Mouse (Mus musculus): Measurements from ENCODE around the gene Clmp. TPM values are rescaled to one million over a fixed set of nuclear protein-coding genes. Genes with fewer than 3 reads are reported as not detected.
A peak's percentile ranks its signal among the peaks of the same experiment; 100 is the strongest.
"Not testable (repeated sequence)": the region's sequence is repeated elsewhere in the genome, so short reads cannot be mapped to it uniquely, and the experiment has no call there.

Gene Clmp
- polyA plus RNA-seq, 1 experiment from 2014 or later: 26.7 TPM

GRCm38 (mm10) chr9:40802533-40802875 is 116.7 kb downstream of the Clmp start:
- Histone ChIP-seq H3K4me1 (replicated peaks) (peaks cover 16% of the 10 kb centered on the region), H3K4me3 (replicated peaks) (peak overlapping the region; percentile 94), H3K9ac (peak overlapping the region; percentile 99; the same call in 1 of the 2 replicates), H3K4me2 (replicated peaks) (peak overlapping the region; percentile 51)
- 2% methylated on average over 8 of the region's 8 CpGs for WGBS
- H3K27me3 ChIP-seq (replicated peaks); H3K9me3 ChIP-seq; H3K36me3 ChIP-seq; H3K27ac ChIP-seq; ATAC-seq: not testable (repeated sequence)

DNA sequence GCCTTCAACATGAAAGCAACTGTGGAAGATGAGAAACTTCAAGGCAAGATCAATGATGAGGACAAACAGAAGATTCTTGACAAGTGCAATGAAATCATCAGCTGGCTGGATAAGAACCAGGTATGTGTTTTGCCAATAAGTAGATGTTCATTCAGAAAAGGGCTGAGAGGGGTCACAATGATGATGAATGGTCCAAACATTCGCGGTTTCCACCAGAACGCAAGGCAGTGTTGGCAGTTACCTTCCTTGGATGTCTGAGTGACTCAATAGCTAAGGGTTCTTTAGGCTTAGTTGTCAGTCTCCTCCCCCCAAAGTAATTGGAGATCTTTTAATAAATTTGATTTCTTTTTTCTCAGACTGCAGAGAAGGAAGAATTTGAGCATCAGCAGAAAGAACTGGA is 118.8 kb downstream of the Clmp start:
- peak overlapping the region; percentile 49 for H3K4me2 ChIP-seq (replicated peaks)
- 50% methylated on average over 3 of the region's 3 CpGs for WGBS
- not testable (repeated sequence) for H3K9ac ChIP-seq; H3K27ac ChIP-seq; H3K27me3 ChIP-seq (replicated peaks); ATAC-seq; H3K36me3 ChIP-seq; H3K4me3 ChIP-seq (replicated peaks); H3K9me3 ChIP-seq
- H3K4me1 ChIP-seq (replicated peaks): peaks cover 15% of the 10 kb centered on the region

GRCm38 (mm10) chr9:40805263-40805662 is 119.5 kb downstream of the Clmp start:
- Histone ChIP-seq H3K4me3 (replicated peaks) (no peak overlapping the region), H3K9ac (peak overlapping the region; percentile 32; the same call in 1 of the 2 replicates), H3K27me3 (replicated peaks) (no peaks in the 10 kb centered on the region), H3K4me2 (replicated peaks) (peak overlapping the region; percentile 34), H3K36me3 (peaks cover 8% of the 10 kb centered on the region), H3K4me1 (replicated peaks) (peaks cover 15% of the 10 kb centered on the region), H3K27ac (0 out of 2 replicates have a peak overlapping the region, but pooled peaks have one; percentile 19), H3K9me3 (no peaks in the 10 kb centered on the region)
- ATAC-seq: no peak
- WGBS: 22% methylated on average over 2 of the region's 2 CpGs

DNA sequence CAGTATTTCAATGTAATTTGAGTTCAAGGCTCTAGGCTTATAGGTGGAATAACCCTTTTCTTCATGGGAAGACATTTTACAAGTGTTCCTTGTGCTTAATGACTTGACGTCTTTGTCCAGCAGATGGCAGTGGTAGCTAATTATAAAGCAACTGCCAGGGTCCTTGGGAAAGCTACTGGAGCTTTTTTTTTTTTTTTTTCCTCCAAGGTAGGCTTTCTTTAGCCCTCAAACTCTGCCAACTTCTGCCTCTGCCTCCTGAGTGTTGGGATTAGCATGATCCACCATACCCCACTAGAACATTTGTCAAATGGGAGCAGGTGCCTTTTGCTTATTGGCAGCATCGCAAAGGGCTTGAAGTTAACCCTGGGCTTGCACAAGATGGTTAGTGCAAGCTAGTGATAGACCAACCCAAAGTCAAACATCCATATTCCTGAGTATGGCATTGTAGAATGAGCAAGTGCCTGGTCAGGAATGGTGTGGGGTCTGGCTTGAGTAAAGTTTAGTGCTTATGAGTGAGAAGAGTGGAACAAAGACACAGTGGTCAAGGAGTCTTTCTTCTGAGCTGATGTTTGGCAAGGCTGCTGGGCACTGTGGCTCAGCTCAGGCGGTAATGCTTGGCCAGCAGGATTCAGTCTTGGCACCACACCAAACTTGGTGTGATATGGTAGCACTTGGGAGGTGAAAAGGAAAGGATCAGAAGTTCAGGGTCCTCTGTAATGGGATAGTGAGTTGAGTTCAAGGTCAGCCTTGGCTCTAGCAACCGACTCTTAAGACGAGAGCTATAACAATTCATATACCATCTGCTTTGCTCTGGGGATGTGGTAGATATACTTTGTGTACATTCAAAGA is 120.9 kb downstream of the Clmp start:
- peaks cover 8% of the 10 kb centered on the region for H3K36me3 ChIP-seq
- WGBS: 26% methylated on average over 5 of the region's 5 CpGs
- H3K27ac ChIP-seq: peak overlapping the region; percentile 56

DNA sequence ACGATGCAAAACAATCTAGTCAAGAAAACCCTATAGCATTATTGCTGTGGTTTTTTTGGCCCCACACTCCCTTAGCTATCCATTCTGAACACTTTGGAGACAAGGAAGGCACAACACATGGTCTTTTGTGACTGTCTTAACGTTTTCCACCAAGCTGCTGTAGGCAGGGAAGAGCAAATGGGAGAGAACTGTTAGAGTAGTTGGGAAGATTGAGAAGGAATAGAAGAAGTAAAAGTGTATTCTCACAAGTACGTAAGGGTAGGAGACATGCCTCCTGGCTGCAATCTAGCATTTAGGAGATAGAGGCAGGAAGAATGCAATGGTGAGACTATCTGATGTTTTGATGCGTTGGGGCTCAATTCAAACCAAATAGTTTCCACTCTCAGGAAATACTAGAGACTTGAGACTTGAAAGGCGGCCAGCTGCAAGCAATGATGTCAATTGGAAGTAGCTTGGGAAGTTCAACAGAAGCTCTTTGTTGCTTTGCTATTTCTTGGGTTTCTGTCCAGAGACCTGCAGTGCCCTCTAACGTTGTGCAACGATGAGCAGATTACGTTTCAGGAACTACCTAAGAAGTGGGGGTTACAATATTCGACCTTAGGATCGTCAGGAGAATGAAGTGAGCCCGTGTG is 121.6 kb downstream of the Clmp start:
- Histone ChIP-seq H3K27me3 (replicated peaks) (no peaks in the 10 kb centered on the region), H3K4me3 (replicated peaks) (no peak overlapping the region), H3K4me2 (replicated peaks) (no peak overlapping the region), H3K36me3 (peaks cover 8% of the 10 kb centered on the region), H3K27ac (peak overlapping the region; percentile 56), H3K4me1 (replicated peaks) (peaks cover 15% of the 10 kb centered on the region), H3K9me3 (no peaks in the 10 kb centered on the region), H3K9ac (no peak overlapping the region)
- peak; percentile 24 for ATAC-seq
- 14% methylated on average over 11 of the region's 11 CpGs for WGBS

More for the DNA sequence above, 120.9 kb downstream of the Clmp start:
- ATAC-seq: peak; percentile 47
- Histone ChIP-seq H3K9ac (no peak overlapping the region), H3K27me3 (replicated peaks) (no peaks in the 10 kb centered on the region), H3K4me3 (replicated peaks) (no peak overlapping the region), H3K9me3 (no peaks in the 10 kb centered on the region), H3K4me2 (replicated peaks) (no peak overlapping the region), H3K4me1 (replicated peaks) (peaks cover 15% of the 10 kb centered on the region)

DNA sequence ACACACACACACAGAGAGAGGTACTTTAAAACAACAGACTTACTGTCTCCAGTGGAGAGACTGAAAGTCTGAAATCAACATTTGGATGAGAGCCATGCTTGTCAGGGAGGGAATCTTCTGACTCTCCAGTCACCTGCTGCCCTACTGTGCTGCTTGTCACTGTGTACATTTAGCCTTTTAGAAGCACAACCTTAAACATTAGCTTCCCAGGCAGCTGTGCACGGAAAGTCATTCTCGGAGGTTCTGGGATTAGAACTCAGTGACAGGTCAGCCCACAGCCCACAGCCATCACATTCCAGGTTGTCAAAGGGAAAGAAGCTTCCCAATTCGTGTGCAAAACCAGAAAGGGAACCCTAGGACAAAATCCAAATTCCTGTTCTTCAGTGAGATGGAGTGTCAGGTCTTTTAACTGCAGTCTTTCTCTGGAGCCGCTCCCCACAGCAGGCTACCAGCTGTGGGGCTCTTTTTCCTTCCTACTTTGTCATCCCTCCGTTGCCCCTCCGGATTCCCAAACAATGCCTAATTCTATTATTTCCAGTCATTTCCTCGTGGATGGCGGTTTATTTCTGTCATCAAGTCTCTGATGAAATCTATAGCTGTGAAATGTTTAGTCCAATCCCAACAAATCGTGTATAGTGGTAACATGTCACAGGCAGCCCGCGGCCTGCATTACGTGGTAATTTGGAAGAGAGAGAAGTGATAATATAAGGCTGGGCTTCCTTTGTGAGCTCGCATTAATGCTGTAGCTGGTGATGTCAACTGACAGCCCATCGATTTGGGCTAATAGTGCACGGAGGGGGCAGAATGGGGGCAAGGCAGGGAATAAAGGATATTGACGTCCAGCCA is 122.5 kb downstream of the Clmp start:
- ATAC-seq: peak; percentile 10; the same call in 1 of the 2 replicates
- WGBS: 33% methylated on average over 16 of the region's 16 CpGs
- peaks cover 8% of the 10 kb centered on the region for H3K36me3 ChIP-seq
- no peaks in the 10 kb centered on the region for H3K27me3 ChIP-seq (replicated peaks)
- H3K4me2 ChIP-seq (replicated peaks): no peak overlapping the region
- H3K9ac ChIP-seq: no peak overlapping the region
- H3K4me1 ChIP-seq (replicated peaks): peaks cover 15% of the 10 kb centered on the region
- H3K9me3 ChIP-seq: no peaks in the 10 kb centered on the region
- no peak overlapping the region for H3K4me3 ChIP-seq (replicated peaks)
- H3K27ac ChIP-seq: peak overlapping the region; percentile 42; the same call in 1 of the 2 replicates

GRCm38 (mm10) chr9:40808907-40809280 is 123.1 kb downstream of the Clmp start:
- Histone ChIP-seq H3K4me2 (replicated peaks) (no peak overlapping the region), H3K27me3 (replicated peaks) (no peaks in the 10 kb centered on the region), H3K36me3 (peaks cover 8% of the 10 kb centered on the region), H3K9ac (no peak overlapping the region), H3K4me1 (replicated peaks) (peaks cover 15% of the 10 kb centered on the region), H3K4me3 (replicated peaks) (no peak overlapping the region), H3K9me3 (no peaks in the 10 kb centered on the region), H3K27ac (no peak overlapping the region)
- WGBS: 64% methylated on average over 8 of the region's 8 CpGs
- ATAC-seq: no peak

GRCm38 (mm10) chr9:40811860-40812259 is 126.1 kb downstream of the Clmp start:
- Histone ChIP-seq H3K4me1 (replicated peaks) (peaks cover 4% of the 10 kb centered on the region), H3K4me2 (replicated peaks) (no peak overlapping the region), H3K27ac (no peak overlapping the region), H3K9ac (no peak overlapping the region), H3K27me3 (replicated peaks) (no peaks in the 10 kb centered on the region), H3K36me3 (no peaks in the 10 kb centered on the region), H3K4me3 (replicated peaks) (no peak overlapping the region), H3K9me3 (no peaks in the 10 kb centered on the region)
- WGBS: 67% methylated on average over 2 of the region's 2 CpGs
- ATAC-seq: no peak

DNA sequence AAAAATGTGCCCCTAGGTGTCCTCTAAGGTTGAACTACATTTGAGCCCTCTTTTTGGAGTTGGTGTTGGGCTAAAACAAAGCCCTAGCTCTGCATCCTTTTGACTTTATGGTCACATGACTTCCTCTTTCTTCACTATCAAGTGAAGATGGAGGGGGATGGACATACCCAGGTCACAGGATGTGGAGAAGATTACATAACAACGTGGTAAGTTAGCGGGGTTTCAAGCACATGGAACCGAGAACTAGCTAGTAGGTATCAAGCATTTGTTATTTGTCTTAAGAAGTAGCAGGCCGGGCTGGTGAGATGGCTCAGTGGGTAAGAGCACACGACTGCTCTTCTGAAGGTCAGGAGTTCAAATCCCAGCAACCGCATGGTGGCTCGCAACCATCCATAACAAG is 128.3 kb downstream of the Clmp start:
- H3K9ac ChIP-seq: no peak overlapping the region
- H3K4me1 ChIP-seq (replicated peaks): no peaks in the 10 kb centered on the region
- H3K9me3 ChIP-seq: no peaks in the 10 kb centered on the region
- no peak overlapping the region for H3K27ac ChIP-seq
- no peaks in the 10 kb centered on the region for H3K27me3 ChIP-seq (replicated peaks)
- no peak overlapping the region for H3K4me2 ChIP-seq (replicated peaks)
- H3K36me3 ChIP-seq: no peaks in the 10 kb centered on the region
- no peak for ATAC-seq
- no peak overlapping the region for H3K4me3 ChIP-seq (replicated peaks)
- WGBS: 80% methylated on average over 7 of the region's 7 CpGs

GRCm38 (mm10) chr9:40817325-40818028 is 131.7 kb downstream of the Clmp start:
- Histone ChIP-seq H3K4me1 (replicated peaks) (peaks cover 8% of the 10 kb centered on the region), H3K27me3 (replicated peaks) (no peaks in the 10 kb centered on the region), H3K9me3 (no peaks in the 10 kb centered on the region), H3K36me3 (no peaks in the 10 kb centered on the region), H3K9ac (no peak overlapping the region), H3K4me3 (replicated peaks) (no peak overlapping the region), H3K27ac (no peak overlapping the region), H3K4me2 (replicated peaks) (no peak overlapping the region)
- WGBS: 88% methylated on average over 5 of the region's 5 CpGs
- ATAC-seq: no peak

- ATAC-seq: no peak
- H3K9ac ChIP-seq: no peak overlapping the region
- 47% methylated on average over 6 of the region's 6 CpGs for WGBS
- H3K9me3 ChIP-seq: no peaks in the 10 kb centered on the region
- H3K27ac ChIP-seq: no peak overlapping the region
- no peaks in the 10 kb centered on the region for H3K36me3 ChIP-seq
- no peaks in the 10 kb centered on the region for H3K27me3 ChIP-seq (replicated peaks)
- no peak overlapping the region for H3K4me2 ChIP-seq (replicated peaks)
- no peak overlapping the region for H3K4me3 ChIP-seq (replicated peaks)
- H3K4me1 ChIP-seq (replicated peaks): peaks cover 8% of the 10 kb centered on the region
Observed at GRCm38 (mm10) chr9:40825601-40826000, 139.8 kb downstream of the Clmp start.

DNA sequence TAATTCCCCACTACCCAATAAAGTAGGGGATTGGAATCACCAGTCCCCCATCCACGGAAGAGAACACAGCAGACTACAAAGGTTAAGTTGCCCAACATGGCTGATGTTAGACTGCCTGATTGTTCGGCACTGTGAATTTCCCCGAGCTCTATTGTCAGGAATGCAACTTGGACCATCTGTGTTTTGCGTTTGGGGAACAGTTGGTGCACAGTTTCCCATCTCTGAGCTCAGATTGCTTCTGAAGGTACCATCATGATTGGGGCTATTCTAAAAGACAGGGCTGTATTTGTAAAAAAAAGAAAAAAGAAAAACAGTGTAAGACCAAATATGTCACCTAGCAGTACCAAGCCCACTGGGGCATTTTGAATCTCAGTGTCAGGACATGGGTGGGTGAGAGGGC is 141.6 kb downstream of the Clmp start:
- no peak overlapping the region for H3K4me2 ChIP-seq (replicated peaks)
- WGBS: 85% methylated on average over 4 of the region's 4 CpGs
- no peaks in the 10 kb centered on the region for H3K36me3 ChIP-seq
- no peak overlapping the region for H3K4me3 ChIP-seq (replicated peaks)
- no peaks in the 10 kb centered on the region for H3K9me3 ChIP-seq
- no peaks in the 10 kb centered on the region for H3K4me1 ChIP-seq (replicated peaks)
- H3K27ac ChIP-seq: no peak overlapping the region
- ATAC-seq: no peak
- no peak overlapping the region for H3K9ac ChIP-seq
- no peaks in the 10 kb centered on the region for H3K27me3 ChIP-seq (replicated peaks)

All from intestine, embryonic 15.5 days (tissue).